8 mouse cellular contexts compared by ENCODE assay signal in the genomic region with DNA sequence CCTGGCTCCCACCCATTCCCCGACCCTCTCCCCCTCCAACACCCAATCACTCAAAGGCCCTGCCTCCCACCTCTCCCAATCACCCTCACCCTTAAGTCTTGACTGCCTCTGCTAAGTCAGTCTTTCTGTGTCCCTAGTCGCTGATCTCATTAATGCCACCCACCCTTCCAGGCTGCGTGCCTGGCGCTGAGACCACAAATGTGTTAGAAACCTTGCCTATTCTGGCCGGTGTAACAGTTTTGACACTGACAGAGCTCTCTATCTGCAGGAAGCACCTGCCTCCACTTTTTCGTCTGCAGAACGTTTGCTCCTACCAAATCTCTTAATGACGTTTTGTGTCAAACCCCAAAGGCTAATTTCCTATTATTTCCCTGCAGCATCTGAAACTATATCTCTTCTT. TPM values are rescaled to one million over a fixed set of nuclear protein-coding genes. Genes with fewer than 3 reads are reported as not detected.
DNase-seq lines count a peak whose midpoint lies in the region; ATAC-seq and TF ChIP-seq lines count a peak whose summit lies in the region.

No protein-coding gene starts in this region.

- no peak overlapping the region for H3K27ac ChIP-seq in testis, adult 2 months (ENCODE audit: control insufficient read depth, insufficient read depth, low read depth, low read length)
- peak overlapping the region; percentile 84 for H3K27ac ChIP-seq in liver, embryonic 12.5 days

- H3K4me1 ChIP-seq in testis, adult 2 months (ENCODE audit: control insufficient read depth, insufficient read depth, low read length): peaks cover 13% of the 10 kb centered on the region
- H3K4me1 ChIP-seq in liver, embryonic 12.5 days: peaks cover 54% of the 10 kb centered on the region

- peak overlapping the region; percentile 95 for H3K4me2 ChIP-seq in liver, embryonic 12.5 days

- peak; percentile 33 for DNase-seq in embryo, embryonic 10 days (ENCODE audit: low spot score)
- no peak for DNase-seq in embryo, embryonic 11 days
- no peak for DNase-seq in testis, postnatal 10 days (ENCODE audit: low spot score)
- no peak for DNase-seq in adrenal gland, adult 18-20 months (ENCODE audit: low spot score in 2 of 2)
- no peak for DNase-seq in gastrocnemius, postnatal 4 days (ENCODE audit: low spot score in 2 of 2)
- DNase-seq in adrenal gland, adult 8-10 months: no peak

- WGBS in liver, embryonic 12.5 days (ENCODE audit: insufficient replicate concordance): 3% methylated on average over 8 of the region's 8 CpGs

- ATAC-seq in liver, embryonic 12.5 days: no peak

- no peak for TF ChIP-seq POLR2A in testis, adult 2 months (IDR thresholded peaks at IDR 0.05; ENCODE audit: control insufficient read depth, low read depth, low read length)

- TF ChIP-seq CTCF in testis, adult 2 months (IDR thresholded peaks at IDR 0.05; ENCODE audit: control insufficient read depth, insufficient read depth, insufficient replicate concordance, low read depth, low read length): 0 out of 2 replicates have a peak, but pooled peaks have one; percentile 11

- H3K9me3 ChIP-seq in liver, embryonic 12.5 days (replicated peaks): no peaks in the 10 kb centered on the region

- H3K4me3 ChIP-seq in testis, adult 2 months (ENCODE audit: control insufficient read depth, low read depth, low read length): peak overlapping the region; percentile 81
- peak overlapping the region; percentile 83 for H3K4me3 ChIP-seq in liver, embryonic 12.5 days

- H3K36me3 ChIP-seq in testis, adult 2 months (ENCODE audit: control insufficient read depth, insufficient read depth, low read length): no peaks in the 10 kb centered on the region
- H3K36me3 ChIP-seq in liver, embryonic 12.5 days: no peaks in the 10 kb centered on the region

- H3K9ac ChIP-seq in liver, embryonic 12.5 days: peak overlapping the region; percentile 87

- no peaks in the 10 kb centered on the region for H3K27me3 ChIP-seq in testis, adult 2 months (ENCODE audit: control insufficient read depth, insufficient read depth, low read length)
- no peaks in the 10 kb centered on the region for H3K27me3 ChIP-seq in liver, embryonic 12.5 days (replicated peaks)

RNA-seq across cellular contexts. Expression of gene Ago1, which starts 0.5 kb away (rescaled TPM):
- 3.6 and 3.7 TPM in 2 replicates for polyA plus RNA-seq in testis, adult 2 months (2012; rRNA removed)
- polyA plus RNA-seq in liver, embryonic 12.5 days (2016; fragmentation: Nextera tagmentation; extraction: Ambion mirVana): 1.4 and 1.7 TPM in 2 replicates
- 10 to 100 TPM; 25.6 to 36.9 TPM for total RNA-seq in adrenal gland, adult 18-20 months (2021)
- total RNA-seq in gastrocnemius, postnatal 4 days (2021): 10 to 100 TPM; 16.8 to 17.0 TPM
- total RNA-seq in adrenal gland, adult 8-10 months (2022): 10 to 100 TPM; 40.4 to 47.4 (median 45.4) TPM

RNA-seq across cellular contexts. Expression of gene Ago3, which starts 39.6 kb away (rescaled TPM):
- 14.7 and 15.5 TPM in 2 replicates for polyA plus RNA-seq in testis, adult 2 months (2012; rRNA removed)
- 8.1 and 8.2 TPM in 2 replicates for polyA plus RNA-seq in liver, embryonic 12.5 days (2016; fragmentation: Nextera tagmentation; extraction: Ambion mirVana)
- 10 to 100 TPM; 19.6 to 20.3 TPM for total RNA-seq in adrenal gland, adult 18-20 months (2021)
- total RNA-seq in gastrocnemius, postnatal 4 days (2021): 10 to 100 TPM; 14.1 to 17.5 TPM
- 10 to 100 TPM; 17.7 to 32.3 (median 24.6) TPM for total RNA-seq in adrenal gland, adult 8-10 months (2022)
